Mouse (Mus musculus) adrenal gland, adult 18-20 months (tissue): ENCODE data around the gene Pop7. TPM values are rescaled to one million over a fixed set of nuclear protein-coding genes. Genes with fewer than 3 reads are reported as not detected.
A peak's percentile ranks its signal among the peaks of the same experiment; 100 is the strongest.

ENCODE experiments used
- DNase-seq, 2 experiments: peaks; one replicate each; pipeline ENCODE4 v3.0.0; 2021 to 2022; ENCODE audit warnings: low spot score in 2 of 2
- total RNA-seq, 2 experiments: library from RNA; stranded (reverse); gene quantifications; 1 replicate in 1 of 2; 2 replicates in 1 of 2; pipeline ENCODE4 v1.2.3; 2021

Pop7 gene
- total RNA-seq, 2 experiments from 2014 or later = 23.5 to 24.7 TPM

DNA sequence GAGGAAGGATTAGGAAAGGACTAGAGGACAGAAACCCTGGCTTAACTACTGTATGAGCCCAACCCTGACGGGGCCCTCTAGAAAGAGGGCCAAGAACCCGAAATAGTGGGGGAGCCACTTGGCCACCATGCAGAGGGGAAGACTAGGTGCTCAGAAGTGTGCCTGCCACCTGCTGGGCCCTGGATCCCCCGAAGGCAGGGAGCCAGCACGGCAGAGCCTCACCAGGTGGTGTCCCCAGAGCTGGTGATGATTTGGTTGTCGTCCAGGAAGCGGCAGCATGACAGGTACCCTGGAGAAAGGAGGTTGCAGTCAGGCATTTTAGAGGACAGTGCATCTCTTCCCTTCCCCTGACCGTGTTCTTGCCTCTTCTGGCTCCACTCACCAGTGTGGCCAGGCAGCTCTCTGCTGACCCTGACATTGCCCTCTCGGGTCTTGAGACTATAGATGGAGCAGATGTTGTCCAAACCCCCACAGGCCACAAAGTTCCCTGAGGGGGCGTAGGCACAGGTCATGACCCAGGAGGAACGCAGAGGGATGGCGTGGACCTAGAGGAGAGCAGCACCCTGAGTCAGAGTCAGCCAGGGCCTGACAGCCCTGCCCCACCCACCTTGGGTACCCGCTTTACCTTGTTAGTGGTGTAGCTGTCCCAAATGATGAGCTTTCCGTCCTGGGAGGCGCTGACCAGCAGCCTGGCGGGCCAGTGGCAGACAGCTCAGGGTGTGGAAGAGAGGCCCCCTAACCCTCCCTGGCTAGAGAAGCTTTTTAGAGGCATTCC is 27.1 kb upstream of the Pop7 start:
- no peak for DNase-seq

DNA sequence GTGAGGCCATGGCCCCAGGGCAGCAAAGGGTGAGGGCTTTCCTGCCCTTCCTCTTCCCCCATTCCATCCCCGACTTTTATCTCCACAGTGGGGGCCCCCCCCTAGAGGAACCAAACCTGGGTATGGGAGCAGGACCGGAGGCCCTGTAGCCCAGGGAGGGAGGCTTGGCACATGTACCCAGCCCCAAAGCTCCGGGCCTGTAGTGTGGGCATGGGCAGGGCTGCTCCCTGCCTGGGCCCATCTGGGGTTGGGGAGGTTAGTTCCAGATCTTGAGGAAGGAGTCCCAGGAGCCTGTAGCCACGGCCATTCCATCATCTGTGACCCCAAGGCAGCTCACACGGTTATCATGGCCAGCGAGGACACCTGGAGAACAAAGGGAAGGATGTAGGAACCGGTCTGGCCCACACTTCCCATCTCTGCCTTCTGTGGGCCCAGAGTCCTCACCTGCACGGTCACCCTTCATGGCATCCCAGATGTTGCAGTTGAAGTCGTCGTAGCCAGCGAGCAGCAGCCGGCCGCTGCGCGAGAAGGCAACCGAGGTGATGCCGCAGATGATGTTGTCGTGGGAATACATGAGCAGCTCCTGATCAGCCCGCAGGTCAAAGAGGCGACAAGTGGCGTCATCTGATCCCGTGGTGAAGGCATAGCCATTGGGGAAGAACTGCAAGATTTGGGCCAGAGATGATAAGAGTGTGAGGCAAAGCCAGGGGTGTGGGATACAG is 26.1 kb upstream of the Pop7 start:
- DNase-seq = no peak

DNA sequence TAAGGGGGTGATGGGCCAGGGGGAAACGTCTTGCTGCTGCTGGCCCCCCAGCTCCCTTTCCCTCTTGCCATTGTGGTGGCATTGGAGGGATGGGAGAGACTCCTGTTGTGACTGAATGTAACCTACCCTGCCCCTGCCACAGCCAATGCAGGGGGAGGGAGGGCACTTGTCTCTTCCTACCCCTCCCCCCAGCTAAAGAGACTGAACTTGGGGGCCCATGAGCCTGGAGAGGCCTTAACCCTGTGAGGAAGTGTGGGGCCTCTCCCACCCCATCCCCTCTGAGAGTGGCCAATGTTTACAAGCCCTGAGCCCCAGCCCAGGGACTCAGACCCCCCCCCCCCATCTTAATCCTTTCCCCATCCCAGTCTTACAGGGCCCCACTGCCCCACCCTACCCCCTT is 25.1 kb upstream of the Pop7 start:
- no peak for DNase-seq

DNA sequence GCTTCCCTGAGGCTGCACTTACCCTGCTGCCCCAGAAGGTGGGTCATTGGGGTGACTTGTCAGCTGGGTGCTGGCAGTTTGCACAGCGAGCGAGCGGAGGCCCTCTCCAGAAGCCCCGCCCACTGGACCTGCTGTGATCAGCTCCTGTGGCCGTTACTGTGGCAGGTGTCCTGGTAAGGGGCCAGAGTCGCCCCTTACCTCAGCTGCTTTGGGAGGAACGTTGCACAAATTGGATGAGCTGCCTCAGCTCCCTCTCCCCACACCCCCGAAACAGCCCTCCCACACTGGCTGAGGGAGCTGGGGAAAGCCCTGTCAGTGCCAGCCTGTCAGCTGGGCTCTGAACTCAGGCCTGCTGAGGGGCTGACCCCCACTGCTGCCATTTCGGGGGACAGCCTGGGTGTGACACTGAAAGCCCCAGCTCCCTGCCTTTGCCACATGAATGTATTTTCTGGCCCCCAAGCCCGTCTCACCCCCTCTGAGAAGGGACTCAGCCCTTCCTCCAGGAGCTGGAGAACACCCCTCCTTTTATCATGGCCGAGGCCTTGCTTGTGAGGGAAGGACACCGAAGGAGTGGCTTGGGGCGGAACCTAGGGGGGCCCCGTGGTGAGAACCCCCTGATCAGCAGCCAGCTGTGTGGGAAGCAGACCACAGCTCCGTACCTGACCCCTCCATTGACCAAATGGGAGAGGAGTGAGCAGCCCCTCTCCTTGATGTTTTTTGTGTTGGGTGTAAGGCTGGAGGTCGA is 24.0 kb upstream of the Pop7 start:
- DNase-seq = no peak

DNA sequence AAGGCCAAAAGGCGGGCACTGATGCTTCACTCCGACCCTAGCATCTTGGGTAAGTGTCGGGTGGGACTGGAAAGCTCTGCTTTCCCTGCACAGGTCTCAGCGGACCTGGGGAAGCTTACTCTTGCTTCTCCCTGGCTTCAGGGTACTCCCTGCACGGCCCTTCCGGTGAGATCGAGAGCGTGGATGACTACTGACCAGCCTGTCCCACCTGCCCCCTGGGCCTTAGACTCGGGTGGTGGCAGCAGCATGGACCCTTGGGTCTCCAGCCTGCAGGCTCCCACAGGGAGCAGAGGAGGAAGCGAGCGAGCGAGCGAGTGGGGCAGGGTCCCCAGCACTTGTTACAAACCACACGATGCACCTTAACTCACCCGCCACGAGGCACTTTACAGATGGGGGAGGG is 23.2 kb upstream of the Pop7 start:
- no peak for DNase-seq

DNA sequence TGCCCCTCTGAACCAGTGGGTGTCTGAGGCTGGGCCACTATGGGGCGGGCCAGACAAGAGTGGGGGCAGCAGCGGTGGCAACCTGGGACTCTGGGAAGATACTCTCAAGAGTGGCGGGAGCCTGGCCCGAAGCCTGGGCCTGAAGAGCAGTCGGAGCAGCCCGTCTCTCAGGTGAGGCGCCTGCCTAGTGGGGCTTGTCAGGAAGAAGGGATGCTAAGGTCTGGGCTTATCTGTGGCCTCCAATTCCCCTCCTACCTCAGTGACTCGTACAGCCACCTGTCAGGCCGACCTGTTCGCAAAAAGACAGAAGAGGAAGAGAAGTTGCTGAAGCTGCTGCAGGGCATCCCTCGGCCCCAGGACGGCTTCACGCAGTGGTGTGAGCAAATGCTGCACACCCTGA is 22.4 kb upstream of the Pop7 start:
- DNase-seq = no peak

DNA sequence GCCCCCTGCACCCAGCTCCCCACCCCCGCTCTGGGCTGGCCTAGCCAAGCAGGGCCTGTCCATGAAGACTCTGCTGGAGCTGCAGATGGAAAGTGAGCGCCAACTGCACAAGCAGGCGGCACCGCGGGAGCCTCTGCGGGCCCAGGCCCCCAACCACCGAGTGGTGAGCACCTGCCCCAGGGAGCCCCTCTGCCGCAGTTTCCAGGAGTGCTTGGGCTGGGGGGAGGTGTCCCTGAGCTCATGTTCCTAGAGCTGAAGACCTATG is 21.9 kb upstream of the Pop7 start:
- no peak for DNase-seq

DNA sequence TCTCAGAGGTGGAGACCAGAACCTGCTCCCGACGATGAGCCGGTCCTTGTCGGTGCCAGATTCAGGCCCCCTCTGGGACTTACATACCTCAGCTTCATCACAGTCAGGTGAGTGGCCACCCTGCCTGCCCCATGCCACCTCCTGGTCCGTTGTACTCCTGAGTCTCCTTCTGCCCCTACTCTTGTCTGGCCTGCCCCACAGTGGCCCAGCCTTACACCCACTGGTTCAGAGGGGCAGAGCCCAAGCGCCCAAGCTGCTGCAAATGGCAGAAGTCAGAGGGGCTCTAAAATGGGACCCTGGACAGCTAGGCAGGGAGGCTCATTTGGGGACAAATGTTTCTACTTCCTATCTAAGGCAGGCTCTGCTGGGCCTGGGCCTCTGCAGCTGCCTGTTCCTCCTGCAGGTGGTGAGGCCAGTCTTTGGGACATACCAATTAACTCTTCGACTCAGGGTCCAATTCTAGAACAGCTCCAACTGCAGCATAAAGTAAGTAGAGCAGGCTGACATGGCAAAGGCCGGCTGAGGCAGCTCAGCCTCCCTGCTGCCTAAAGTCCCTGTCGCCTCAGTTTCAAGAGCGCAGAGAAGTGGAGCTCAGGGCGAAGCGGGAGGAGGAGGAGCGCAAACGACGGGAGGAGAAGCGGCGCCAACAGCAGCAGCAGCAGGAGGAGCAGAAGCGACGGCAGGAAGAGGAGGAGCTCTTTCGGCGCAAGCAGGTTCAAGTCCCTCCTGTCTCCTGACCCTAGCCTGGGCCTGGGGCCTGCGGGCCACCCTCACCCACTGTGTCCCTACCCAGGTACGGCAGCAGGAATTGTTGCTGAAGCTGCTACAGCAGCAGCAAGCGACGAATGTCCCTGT is 21.3 kb upstream of the Pop7 start:
- no peak for DNase-seq

DNA sequence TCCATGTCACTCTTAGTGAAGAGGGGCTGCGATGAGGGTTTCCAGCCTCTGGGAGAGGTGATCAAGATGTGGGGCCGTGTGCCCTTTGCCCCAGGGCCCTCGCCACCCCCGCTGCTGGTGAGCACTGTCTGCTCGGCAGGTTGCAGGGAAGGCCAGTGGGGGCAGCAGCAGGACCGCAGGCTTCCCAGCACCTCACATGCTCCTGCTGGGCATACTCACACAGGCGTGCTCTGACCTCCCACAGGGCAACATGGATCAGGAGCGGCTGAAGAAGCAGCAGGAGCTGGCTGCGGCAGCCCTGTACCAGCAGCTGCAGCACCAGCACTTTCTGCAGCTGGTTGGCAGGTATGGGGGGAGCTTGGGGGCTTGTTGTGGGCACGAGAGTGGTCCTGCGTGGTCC is 20.4 kb upstream of the Pop7 start:
- no peak for DNase-seq

DNA sequence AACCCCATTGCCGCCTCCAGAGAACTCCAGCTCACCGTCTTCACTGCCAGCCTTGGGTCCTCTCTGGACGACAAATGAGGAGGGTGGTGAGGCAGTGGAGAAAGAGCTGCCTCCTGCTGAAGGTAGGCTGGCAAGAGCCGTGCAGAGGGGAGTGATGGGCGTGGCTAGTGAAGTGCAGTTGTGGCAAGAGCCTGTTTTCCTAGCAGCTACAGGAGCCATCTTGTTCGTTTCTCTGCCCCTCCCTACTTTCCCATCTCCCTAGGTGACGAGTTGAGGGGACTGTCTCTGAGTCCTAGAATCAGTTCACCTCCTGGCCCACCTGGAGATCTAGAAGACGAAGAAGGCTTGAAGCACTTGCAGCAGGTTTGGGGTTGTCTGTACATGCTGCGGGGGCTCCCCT is 19.5 kb upstream of the Pop7 start:
- no peak for DNase-seq

DNA sequence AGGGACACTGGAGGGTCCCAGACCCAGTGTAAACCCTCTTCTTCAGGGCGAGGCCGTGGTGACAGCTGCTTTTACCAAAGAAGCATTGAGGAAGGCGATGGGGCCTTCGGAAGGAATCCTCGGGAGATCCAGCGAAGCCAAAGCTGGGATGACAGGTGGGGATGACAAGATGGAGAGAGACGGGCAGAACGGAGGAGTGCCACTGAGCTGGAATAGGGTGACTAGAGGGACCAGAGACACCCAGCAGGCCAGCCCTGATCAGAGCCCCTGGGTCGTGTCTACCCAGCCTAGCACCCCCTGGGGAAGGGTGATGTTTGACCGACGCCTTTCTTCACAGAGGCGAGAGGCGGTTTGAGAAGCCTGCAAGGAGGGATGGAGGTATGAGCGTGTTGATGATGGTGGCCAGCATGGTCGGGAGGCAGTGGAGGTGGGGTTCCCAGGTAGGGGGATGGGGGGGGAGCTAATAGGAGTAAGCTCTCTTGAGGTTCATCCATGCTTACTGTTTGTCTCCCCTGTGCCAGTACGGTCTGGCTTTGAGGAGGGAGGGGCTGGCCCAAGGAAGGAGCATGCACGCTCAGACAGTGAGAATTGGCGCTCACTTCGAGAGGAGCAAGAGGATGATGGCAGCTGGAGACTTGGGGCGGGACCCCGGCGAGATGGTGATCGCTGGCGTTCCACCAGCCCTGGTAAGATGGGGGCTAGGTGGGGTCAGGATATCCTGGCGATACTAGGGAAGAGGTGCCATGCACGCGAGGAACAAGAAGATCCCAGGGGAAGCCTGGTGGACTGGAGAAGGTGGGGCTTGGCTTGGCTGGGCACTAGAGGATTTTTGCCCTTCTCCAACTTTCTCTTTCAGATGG is 17.6 kb upstream of the Pop7 start:
- DNase-seq = no peak

DNA sequence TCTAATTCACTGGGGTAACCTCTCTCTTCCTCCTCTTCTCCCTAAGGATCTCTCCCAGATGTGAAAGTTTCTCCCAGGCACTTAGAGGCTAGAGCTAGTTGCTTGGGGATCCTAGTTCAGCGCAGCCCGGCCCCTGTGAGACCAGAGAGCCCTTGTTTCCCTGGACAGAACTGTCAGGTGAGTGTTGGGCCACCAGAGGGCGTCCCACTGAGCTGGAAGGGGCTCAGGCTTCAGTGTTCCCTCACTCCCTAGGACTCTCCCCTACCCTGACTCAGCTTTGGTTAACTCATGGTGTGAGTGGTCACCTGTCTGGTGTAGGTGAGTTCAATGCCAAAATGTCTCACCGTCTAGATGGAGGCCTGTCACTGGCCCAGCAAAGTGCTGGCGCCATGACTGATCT is 16.1 kb upstream of the Pop7 start, which contains the start of gene Gigyf1:
Gene Gigyf1 (plus strand): TSS at position 113 of the 400 bp plus-strand sequence.
- DNase-seq = no peak

DNA sequence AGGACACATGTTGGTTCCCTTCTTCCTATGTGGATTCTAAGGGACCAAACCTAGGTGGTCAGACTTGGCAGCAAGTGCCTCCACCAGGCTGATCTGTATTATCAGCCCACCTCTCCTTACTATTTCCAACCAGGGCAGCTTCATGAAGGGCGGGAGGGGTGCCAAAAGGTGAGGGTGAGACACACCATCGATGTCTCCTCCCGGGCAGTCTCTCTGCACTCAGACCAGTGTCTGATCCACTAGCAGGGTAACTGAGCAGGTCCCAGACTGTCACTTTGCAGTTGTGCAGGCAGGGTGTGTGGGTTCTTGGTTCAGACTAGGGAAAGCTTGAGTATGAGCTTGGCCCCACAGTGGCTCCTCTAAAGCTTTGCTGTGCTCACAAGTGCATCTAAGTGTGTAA is 12.5 kb upstream of the Pop7 start:
- DNase-seq = no peak

DNA sequence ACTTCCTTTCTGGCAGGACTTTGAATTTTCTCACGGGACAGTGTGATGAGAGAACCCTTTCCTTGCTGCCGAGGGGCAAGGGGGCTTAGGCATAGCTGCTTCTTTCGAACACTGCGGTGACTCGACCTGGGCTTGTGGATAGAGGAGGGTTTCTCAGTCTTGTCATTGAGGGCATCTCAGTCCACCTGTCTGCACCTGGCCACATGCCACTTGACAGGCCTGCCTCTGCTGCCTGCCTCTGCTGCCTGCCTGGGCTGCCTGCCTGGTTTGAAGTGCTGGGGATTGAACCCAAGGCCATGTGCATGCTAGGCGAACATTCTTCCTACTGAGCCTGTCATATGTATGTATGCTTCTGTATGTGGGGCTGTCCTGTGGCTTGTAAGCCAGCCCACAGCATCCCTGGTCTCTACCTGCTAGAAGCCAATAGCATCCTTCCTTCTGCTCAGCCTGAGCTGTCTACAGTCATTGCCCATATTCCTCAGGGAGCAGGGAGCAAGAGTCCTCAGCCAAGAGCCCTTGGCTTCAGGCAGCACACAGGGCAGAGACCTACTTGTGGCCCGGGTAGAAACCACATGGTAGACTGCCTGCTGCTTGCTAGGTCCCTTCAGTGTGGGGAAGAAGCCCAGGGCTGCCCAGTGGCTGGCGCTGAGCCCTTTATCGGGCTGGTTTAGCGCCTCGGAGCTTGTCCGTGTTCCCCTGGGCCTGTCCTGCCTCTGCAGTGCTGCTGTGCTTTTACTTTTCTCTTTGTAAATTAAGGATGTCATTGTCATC is 11.8 kb upstream of the Pop7 start:
- DNase-seq = no peak

DNA sequence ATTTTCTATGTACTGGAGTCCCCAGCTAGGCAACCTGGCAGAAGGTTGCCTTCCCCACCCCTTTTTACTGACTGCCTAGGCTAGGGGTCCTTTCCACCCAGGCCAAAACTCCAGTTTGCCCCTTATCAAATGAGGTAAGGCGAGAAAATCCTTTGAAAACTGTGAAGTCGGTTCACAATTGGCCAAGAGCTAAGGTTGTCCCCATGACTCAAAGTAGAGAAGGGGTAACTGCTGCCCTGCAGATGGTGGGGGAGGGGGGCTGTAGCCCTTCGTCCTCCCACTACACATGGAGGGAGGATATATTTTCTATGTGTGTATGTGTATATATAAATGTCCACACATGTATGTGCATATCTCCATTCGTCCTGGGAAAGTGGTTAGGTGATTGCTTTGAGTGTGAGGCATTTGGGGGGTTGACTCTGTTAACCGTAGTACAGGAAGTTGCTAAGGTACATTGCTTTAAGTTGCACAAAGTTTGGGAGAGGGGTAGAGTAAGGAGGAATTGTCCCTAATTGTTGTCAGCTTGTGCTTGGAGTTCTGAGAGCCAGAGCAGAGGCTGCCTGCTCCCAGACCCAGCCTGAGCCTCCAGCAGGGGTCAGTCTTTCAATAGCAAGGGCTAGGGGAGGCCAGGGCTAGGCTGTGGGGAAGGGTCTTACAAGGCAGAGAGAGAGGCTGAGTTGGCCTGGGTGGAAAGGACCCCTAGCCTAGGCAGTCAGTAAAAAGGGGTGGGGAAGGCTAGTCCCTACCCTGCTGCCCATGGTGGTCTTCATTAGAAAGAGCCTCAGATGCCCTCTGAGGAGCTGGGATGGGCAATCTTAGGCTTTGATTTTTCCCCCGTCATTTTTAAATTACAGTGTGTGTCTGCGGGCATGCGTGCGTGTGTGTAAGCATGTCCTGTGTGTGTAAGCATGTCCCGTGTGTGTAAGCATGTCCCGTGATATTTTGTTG is 10.8 kb upstream of the Pop7 start:
- peak in 1 of 2 experiments; percentile 16 for DNase-seq

DNA sequence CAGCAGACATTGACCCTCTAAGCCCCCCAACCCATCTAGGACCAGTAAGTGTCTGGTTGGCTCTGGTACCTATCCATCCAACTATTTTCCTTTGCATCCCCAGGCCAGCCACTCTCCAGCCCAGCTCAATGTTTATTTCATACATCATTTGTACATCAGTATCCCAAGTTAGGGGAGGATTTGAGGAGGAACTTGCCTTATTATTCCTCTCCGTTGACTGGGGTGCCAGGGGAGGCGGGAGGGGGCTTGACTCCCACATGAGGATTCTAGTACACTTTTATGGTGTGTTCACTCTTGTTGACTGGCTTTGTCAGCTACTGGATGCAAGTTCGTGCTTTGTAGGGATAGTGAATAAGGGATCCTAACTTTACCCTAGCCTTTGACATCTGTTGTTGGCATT is 9.4 kb upstream of the Pop7 start:
- DNase-seq = peak in 1 of 2 experiments; percentile 4

DNA sequence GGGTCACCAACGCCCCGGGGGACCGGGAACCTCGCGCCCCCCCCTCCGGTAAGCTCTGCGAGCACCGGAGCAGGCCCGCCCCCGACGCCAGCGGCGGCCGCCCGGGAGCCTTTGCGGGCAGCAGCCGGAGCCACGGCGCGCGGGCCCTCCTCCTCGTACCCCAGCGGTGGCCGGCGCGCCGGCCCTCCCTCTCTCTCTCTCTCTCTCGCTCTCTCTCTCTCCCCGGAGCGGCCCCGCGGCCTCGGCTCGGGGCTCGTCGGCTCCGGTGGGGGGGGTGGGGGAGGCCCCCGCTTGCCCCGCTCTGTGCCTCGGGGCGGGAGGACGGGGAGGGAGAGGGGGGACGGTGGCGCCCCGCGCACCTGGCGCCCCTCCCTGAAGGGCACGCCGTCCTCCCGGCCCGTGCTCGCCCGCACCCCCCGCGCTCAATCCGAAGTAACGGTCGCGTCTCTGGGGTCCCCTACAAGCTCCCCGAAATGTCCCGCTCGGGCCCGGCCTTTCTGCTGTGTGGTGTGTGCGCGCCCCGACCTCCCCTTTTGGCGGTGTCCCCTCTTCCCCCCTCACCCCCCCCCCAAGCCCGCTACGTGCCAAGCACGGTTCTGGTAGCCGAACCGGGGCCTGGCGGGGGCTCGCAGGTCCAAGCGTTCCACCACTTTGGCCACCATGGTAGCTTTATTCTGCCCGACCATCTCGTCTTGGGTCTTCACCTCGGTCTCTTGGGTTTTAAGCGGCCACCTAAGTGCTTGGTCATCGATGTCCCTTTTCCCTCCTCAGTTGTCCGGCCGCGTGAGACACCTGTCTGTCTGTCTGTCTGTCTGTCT is 8.5 kb upstream of the Pop7 start:
- peak; percentile 22 to 43 for DNase-seq
